Mouse (Mus musculus) kidney, postnatal 0 days (tissue): ENCODE measurements around the gene 2310033P09Rik. TPM values are rescaled to one million over a fixed set of nuclear protein-coding genes. Genes with fewer than 3 reads are reported as not detected.

ENCODE experiments used
- ATAC-seq: fragments of 200-750 bp; cut with Nextera tagmentation; replicated peaks from 2 replicates; pipeline ENCODE4 v1.8.0; 2017; ENCODE audit warnings: low read depth, moderate number of reproducible peaks, moderate TSS enrichment, moderate library complexity; ENCODE audit not compliant: low FRiP score
- DNase-seq: peaks from one replicate; pipeline ENCODE4 v3.0.0-alpha.2; 2016; ENCODE audit warnings: low spot score
- H3K27ac ChIP-seq: fragments of 300-500 bp; sonication (generic); 2 replicates; pipeline ENCODE4 v1.5.1; 2014; ENCODE audit warnings: mild to moderate bottlenecking
- H3K27me3 ChIP-seq: fragments of 300-500 bp; sonication (generic); 2 replicates; pipeline ENCODE4 v1.6.1; 2014; ENCODE audit warnings: low read length, mixed read lengths; ENCODE audit not compliant: insufficient read depth
- H3K36me3 ChIP-seq: fragments of 300-500 bp; sonication (generic); 2 replicates; pipeline ENCODE4 v1.6.1; 2014; ENCODE audit warnings: low read length, mixed read lengths; ENCODE audit not compliant: insufficient read depth
- H3K4me1 ChIP-seq: fragments of 300-500 bp; sonication (generic); replicated peaks from 2 replicates; pipeline ENCODE4 v1.6.1; 2014; ENCODE audit warnings: antibody characterized with exemption, low read length, mixed read lengths; ENCODE audit not compliant: insufficient read depth
- H3K4me2 ChIP-seq: fragments of 300-500 bp; sonication (generic); 2 replicates; pipeline ENCODE4 v1.6.1; 2014; ENCODE audit warnings: mild to moderate bottlenecking, low read length, moderate library complexity, mixed read lengths
- H3K4me3 ChIP-seq: fragments of 300-500 bp; sonication (generic); replicated peaks from 2 replicates; pipeline ENCODE4 v1.5.1; 2014; ENCODE audit warnings: low read depth, low read length
- H3K9ac ChIP-seq: fragments of 300-500 bp; sonication (generic); 2 replicates; pipeline ENCODE4 v1.6.1; 2014; ENCODE audit warnings: low read depth, low read length
- H3K9me3 ChIP-seq: fragments of 300-500 bp; sonication (generic); replicated peaks from 2 replicates; pipeline ENCODE4 v1.6.1; 2016; ENCODE audit warnings: low read length, inconsistent platforms, mixed read lengths
- CTCF ChIP-seq: IDR thresholded peaks from 2 replicates; pipeline ENCODE4 v1.5.1; 2016; ENCODE audit warnings: antibody characterized with exemption, low read depth, mild to moderate bottlenecking, moderate library complexity
- whole genome bisulfite sequencing: fragments of 180-500 bp; shearing (Covaris S2); extraction: QIAGEN DNeasy Blood & Tissue Kit; methylation state at CpG from one replicate; pipeline ENCODE4 v1.1.7; 2014; 5-methylcytosine and 5-hydroxymethylcytosine counted together
- polyA plus RNA-seq: library from polyadenylated mRNA; unstranded; fragments of >200 nt; fragmentation: Nextera tagmentation; extraction: Ambion mirVana; gene quantifications from 2 replicates; pipeline ENCODE4 v1.2.1, GENCODE M21; 2015

2310033P09Rik gene
- polyA plus RNA-seq: 33.9 and 35.0 TPM in 2 replicates

DNA sequence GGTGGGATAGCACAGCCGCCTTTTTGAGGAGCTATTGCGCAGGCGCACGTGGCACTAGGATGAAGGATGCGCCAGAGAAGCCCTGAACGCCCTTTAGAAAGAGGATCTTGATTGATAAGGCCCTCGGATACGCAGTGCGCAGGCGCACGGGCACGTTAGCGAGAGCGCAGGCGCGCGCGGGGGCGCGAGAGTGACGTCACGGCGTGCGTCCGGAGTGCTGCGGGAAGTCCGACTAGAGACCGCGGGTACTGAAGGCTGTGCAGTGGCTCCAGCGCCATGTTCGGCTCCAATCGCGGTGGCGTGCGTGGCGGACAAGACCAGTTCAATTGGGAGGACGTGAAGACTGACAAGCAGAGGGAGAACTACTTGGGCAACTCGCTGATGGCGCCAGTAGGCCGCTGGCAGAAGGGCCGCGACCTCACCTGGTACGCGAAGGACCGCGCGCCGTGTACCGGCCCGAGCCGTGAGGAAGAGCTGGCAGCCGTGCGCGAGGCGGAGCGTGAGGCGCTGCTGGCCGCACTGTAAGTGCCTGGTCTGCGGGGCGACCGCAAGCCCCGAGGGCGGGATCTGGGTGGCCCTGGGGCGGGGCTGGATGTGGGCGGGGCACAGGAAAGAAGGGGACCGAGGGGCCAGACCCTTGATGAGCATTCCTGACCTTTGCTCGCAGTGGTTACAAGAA, at the start of gene 2310033P09Rik:
Gene 2310033P09Rik (plus strand): TSS at position 169 of the 679 bp plus-strand sequence.
- Histone ChIP-seq H3K4me3 (peak within 1 kb of the TSS; percentile 80), H3K27me3 (no peaks in the 10 kb centered on the region), H3K4me1 (no peaks in the 10 kb centered on the region), H3K4me2 (peak within 1 kb of the TSS; percentile 71), H3K27ac (peak within 1 kb of the TSS; percentile 95), H3K9me3 (no peaks in the 10 kb centered on the region), H3K9ac (peak within 1 kb of the TSS; percentile 93), H3K36me3 (peaks cover 21% of the 10 kb centered on the region)
- 0 out of 2 replicates have a peak, but pooled peaks have one; percentile 5 for TF ChIP-seq CTCF
- peak; percentile 95 for DNase-seq
- ATAC-seq: peak; percentile 76
- under 1% methylated on average over 67 of the region's 67 CpGs for WGBS

GRCm38 (mm10) chr11:59159099-59159498, 49.0 kb upstream of the 2310033P09Rik start:
- WGBS: 93% methylated on average over 13 of the region's 13 CpGs
- Histone ChIP-seq H3K27me3 (no peaks in the 10 kb centered on the region), H3K27ac (no peak overlapping the region), H3K4me1 (peaks cover 7% of the 10 kb centered on the region), H3K4me3 (no peak overlapping the region), H3K9me3 (no peaks in the 10 kb centered on the region), H3K36me3 (peaks cover 24% of the 10 kb centered on the region), H3K4me2 (no peak overlapping the region), H3K9ac (no peak overlapping the region)
- TF ChIP-seq CTCF: no peak
- no peak for DNase-seq
- ATAC-seq: no peak

DNA sequence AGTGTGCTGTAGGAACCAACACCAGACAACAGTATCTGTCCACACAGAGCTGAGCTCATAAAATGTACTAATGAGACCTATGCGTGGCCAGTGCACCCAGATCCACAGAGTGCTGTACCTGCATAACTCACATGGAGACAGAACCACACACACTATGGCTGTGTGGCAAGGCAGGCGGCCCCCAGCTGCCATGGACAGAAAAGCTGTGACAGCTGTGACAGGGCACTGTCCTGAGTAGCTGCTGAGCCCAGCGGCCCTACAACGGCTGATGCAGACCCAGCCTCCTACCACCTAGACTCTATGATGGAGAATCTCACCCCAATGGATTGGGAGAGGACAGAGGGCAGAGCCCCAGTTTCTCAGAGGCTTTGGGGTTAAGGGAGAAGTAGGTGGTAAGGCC, 48.6 kb upstream of the 2310033P09Rik start:
- Histone ChIP-seq H3K36me3 (peaks cover 24% of the 10 kb centered on the region), H3K27ac (no peak overlapping the region), H3K9me3 (no peaks in the 10 kb centered on the region), H3K4me3 (no peak overlapping the region), H3K4me2 (no peak overlapping the region), H3K4me1 (peaks cover 7% of the 10 kb centered on the region), H3K9ac (no peak overlapping the region), H3K27me3 (no peaks in the 10 kb centered on the region)
- ATAC-seq: no peak
- no peak for TF ChIP-seq CTCF
- whole genome bisulfite sequencing: 89% methylated on average over 4 of the region's 4 CpGs
- no peak for DNase-seq

- no peak for TF ChIP-seq CTCF
- no peaks in the 10 kb centered on the region for H3K9me3 ChIP-seq
- ATAC-seq (no peak), DNase-seq (no peak)
- H3K27me3 ChIP-seq: no peaks in the 10 kb centered on the region
- H3K4me2 ChIP-seq: no peak overlapping the region
- peaks cover 13% of the 10 kb centered on the region for H3K36me3 ChIP-seq
- H3K4me1 ChIP-seq: peaks cover 7% of the 10 kb centered on the region
- H3K27ac ChIP-seq: peak overlapping the region; percentile 5; the same call in 1 of the 2 replicates
- H3K9ac ChIP-seq: no peak overlapping the region
- 72% methylated on average over 5 of the region's 5 CpGs for WGBS
- no peak overlapping the region for H3K4me3 ChIP-seq
Observed at GRCm38 (mm10) chr11:59161398-59161797, 46.7 kb upstream of the 2310033P09Rik start.

DNA sequence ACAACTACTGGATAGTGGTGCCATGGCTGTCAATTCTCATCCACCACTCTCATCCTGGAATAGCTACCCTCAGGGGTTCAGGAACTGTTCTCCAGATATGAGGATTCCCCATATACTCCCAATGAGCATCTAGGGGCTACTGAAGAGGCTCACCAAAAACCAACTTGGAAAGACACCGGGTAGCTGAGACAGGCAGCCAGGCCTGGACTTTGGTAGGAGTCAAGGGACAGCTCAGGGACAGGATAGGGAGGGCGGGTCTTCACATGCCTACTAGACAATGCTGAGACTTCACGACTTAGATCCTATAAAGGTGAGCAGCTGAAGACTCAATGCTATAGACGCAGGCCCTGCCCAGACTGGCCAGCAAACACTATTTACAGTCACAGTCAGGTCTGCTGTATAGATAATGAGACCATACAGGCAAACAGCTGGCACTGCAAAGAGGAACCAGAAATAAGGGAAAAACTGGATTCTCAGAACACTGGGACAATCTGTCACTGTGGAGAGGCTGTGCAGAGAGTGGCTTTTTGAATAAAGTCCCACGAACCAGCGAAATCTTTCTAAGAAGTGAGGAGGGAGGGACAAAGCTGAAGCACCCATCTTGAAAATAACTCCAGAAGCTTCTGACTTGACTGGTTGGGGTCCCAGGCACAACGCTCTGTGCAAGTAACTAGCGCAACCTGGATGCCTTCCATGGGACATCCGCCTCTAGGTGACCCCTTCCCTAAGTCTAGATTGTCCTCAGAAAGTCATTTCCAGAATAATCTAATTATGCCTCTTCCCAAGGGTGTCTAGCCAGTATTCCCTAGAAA, 45.5 kb upstream of the 2310033P09Rik start:
- peak overlapping the region; percentile 72 for H3K4me3 ChIP-seq
- WGBS: 53% methylated on average over 9 of the region's 9 CpGs
- H3K27ac ChIP-seq: peak overlapping the region; percentile 100
- no peak for TF ChIP-seq CTCF
- ATAC-seq: peak; percentile 9; the same call in 1 of the 2 replicates
- no peaks in the 10 kb centered on the region for H3K9me3 ChIP-seq
- peak overlapping the region; percentile 15; the same call in 1 of the 2 replicates for H3K9ac ChIP-seq
- H3K27me3 ChIP-seq: no peaks in the 10 kb centered on the region
- H3K36me3 ChIP-seq: peaks cover 8% of the 10 kb centered on the region; the same call in 1 of the 2 replicates
- no peak for DNase-seq
- peaks cover 7% of the 10 kb centered on the region for H3K4me1 ChIP-seq
- peak overlapping the region; percentile 56 for H3K4me2 ChIP-seq
